Mouse (Mus musculus) liver, adult 2 months (tissue): ENCODE results near the gene Cbr4.

Experiments
- CTCF ChIP-seq: fragments of 200-500 bp; IDR thresholded peaks from 2 replicates; pipeline ENCODE4 v1.5.1; 2011; ENCODE audit warnings: low read depth, low read length, control low read depth
- POLR2A ChIP-seq: fragments of 200-500 bp; IDR thresholded peaks from 2 replicates; pipeline ENCODE4 v1.6.1; 2011; ENCODE audit warnings: low read length, control low read depth; ENCODE audit not compliant: insufficient read depth; ENCODE audit errors: extremely low read depth

DNA sequence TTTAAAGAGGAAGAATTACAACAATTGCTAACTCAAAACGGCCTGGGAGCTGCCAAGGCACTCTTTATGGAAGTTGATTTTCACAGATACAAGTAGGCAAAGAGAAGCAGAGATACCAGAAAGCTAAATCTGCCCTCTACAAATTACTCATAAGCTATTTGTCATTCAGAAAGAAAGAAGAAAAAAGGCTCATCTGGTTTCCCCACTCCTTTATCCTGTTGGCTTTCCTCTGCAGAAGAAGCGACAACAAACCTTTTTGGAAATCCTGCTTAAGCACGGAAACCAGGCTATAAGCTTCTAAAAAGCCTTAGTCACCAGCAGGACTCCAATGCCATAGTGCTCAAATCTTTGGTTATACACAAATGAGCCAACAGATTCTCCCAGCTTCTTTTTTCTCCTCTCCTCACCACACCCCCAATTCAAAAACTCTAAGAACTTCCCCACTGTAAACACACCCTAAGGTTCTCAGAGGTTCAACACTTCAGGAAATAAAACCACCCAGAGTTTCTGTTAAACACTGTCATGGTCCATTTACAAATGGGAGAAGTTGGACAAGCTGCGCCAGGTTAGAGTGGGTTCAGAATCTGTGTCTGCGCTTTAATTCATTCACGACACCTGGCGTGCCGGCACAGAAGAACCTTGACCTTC is 65.3 kb downstream of the Cbr4 start:
- TF ChIP-seq CTCF (no peak), POLR2A (no peak)
